Mouse (Mus musculus) small intestine, adult 2 months (tissue): ENCODE measurements around the gene Rcc1.

Experiments
- CTCF ChIP-seq: fragments of 200-500 bp; IDR thresholded peaks from 2 replicates; pipeline ENCODE4 v1.5.1; 2012; ENCODE audit warnings: low read depth, mild to moderate bottlenecking, control low read depth, inconsistent platforms, low read length, moderate library complexity, mixed read lengths; ENCODE audit not compliant: insufficient replicate concordance, insufficient read length; ENCODE audit errors: extremely low read depth
- POLR2A ChIP-seq: fragments of 200-500 bp; IDR thresholded peaks from 2 replicates; pipeline ENCODE4 v1.6.1; 2012; ENCODE audit warnings: low read depth, mild to moderate bottlenecking, control low read depth, inconsistent platforms, low read length, moderate library complexity

- no peak for TF ChIP-seq CTCF
- TF ChIP-seq POLR2A, result no peak
Observed at GRCm38 (mm10) chr4:132365450-132366060, 12.2 kb upstream of the Rcc1 start.
